Mouse (Mus musculus): ENCODE results near the gene Pfn2. TPM values are rescaled to one million over a fixed set of nuclear protein-coding genes. Genes with fewer than 3 reads are reported as not detected.
"Not testable (repeated sequence)": the region's sequence is repeated elsewhere in the genome, so short reads cannot be mapped to it uniquely, and the experiment has no call there.

Gene Pfn2
- polyA plus RNA-seq, 1 experiment from 2014 or later = 206 TPM

- Histone ChIP-seq H3K4me3 (replicated peaks; ENCODE audit: low read depth, low read length) (no peak overlapping the region), H3K27me3 (ENCODE audit: insufficient read depth, low read length) (no peaks in the 10 kb centered on the region), H3K36me3 (ENCODE audit: insufficient read depth, low read length) (0 out of 2 replicates have a peak, but pooled peaks cover 2% of the 10 kb centered on the region), H3K9ac (ENCODE audit: low read depth, low read length) (no peak overlapping the region), H3K27ac (no peak overlapping the region), H3K4me1 (replicated peaks; ENCODE audit: insufficient read depth, low read length) (no peaks in the 10 kb centered on the region), H3K9me3 (replicated peaks; ENCODE audit: low read length) (no peaks in the 10 kb centered on the region), H3K4me2 (ENCODE audit: low read length) (no peak overlapping the region)
- ATAC-seq (replicated peaks; ENCODE audit: low FRiP score, low read depth) (no peak), DNase-seq (ENCODE audit: low spot score) (no peak)
- WGBS = 87% methylated on average over 4 of the region's 4 CpGs
- TF ChIP-seq CTCF (IDR thresholded peaks at IDR 0.05; ENCODE audit: low read depth) = no peak
These were observed 11.0 kb downstream of the Pfn2 start for GRCm38 (mm10) chr3:57836911-57837310.

- Histone ChIP-seq H3K4me1 (replicated peaks; ENCODE audit: insufficient read depth, low read length) (no peaks in the 10 kb centered on the region), H3K27me3 (ENCODE audit: insufficient read depth, low read length) (no peaks in the 10 kb centered on the region), H3K4me2 (ENCODE audit: low read length) (no peak overlapping the region), H3K9me3 (replicated peaks; ENCODE audit: low read length) (no peaks in the 10 kb centered on the region), H3K36me3 (ENCODE audit: insufficient read depth, low read length) (0 out of 2 replicates have a peak, but pooled peaks cover 8% of the 10 kb centered on the region), H3K9ac (ENCODE audit: low read depth, low read length) (no peak overlapping the region), H3K4me3 (replicated peaks; ENCODE audit: low read depth, low read length) (no peak overlapping the region), H3K27ac (no peak overlapping the region)
- WGBS = 90% methylated on average over 11 of the region's 11 CpGs
- no peak for TF ChIP-seq CTCF (IDR thresholded peaks at IDR 0.05; ENCODE audit: low read depth)
- ATAC-seq (replicated peaks; ENCODE audit: low FRiP score, low read depth) = no peak
- DNase-seq (ENCODE audit: low spot score) = no peak
These were observed 14.3 kb downstream of the Pfn2 start for GRCm38 (mm10) chr3:57833585-57833984.

GRCm38 (mm10) chr3:57825866-57826265 lies 22.0 kb downstream of the Pfn2 start:
- TF ChIP-seq CTCF (IDR thresholded peaks at IDR 0.05; ENCODE audit: low read depth) = no peak
- no peaks in the 10 kb centered on the region for H3K27me3 ChIP-seq (ENCODE audit: insufficient read depth, low read length)
- ATAC-seq (replicated peaks; ENCODE audit: low FRiP score, low read depth) (no peak), DNase-seq (ENCODE audit: low spot score) (no peak)
- H3K9ac ChIP-seq (ENCODE audit: low read depth, low read length) = no peak overlapping the region
- no peak overlapping the region for H3K4me2 ChIP-seq (ENCODE audit: low read length)
- H3K9me3 ChIP-seq (replicated peaks; ENCODE audit: low read length) = no peaks in the 10 kb centered on the region
- H3K36me3 ChIP-seq (ENCODE audit: insufficient read depth, low read length) = 0 out of 2 replicates have a peak, but pooled peaks cover 8% of the 10 kb centered on the region
- no peak overlapping the region for H3K4me3 ChIP-seq (replicated peaks; ENCODE audit: low read depth, low read length)
- no peak overlapping the region for H3K27ac ChIP-seq
- WGBS = 88% methylated on average over 3 of the region's 3 CpGs
- H3K4me1 ChIP-seq (replicated peaks; ENCODE audit: insufficient read depth, low read length) = no peaks in the 10 kb centered on the region

- TF ChIP-seq CTCF (IDR thresholded peaks at IDR 0.05; ENCODE audit: low read depth) = peak; percentile 78
- ATAC-seq (replicated peaks; ENCODE audit: low FRiP score, low read depth) = no peak
- H3K4me1 ChIP-seq (replicated peaks; ENCODE audit: insufficient read depth, low read length) = no peaks in the 10 kb centered on the region
- no peaks in the 10 kb centered on the region for H3K27me3 ChIP-seq (ENCODE audit: insufficient read depth, low read length)
- no peak overlapping the region for H3K4me3 ChIP-seq (replicated peaks; ENCODE audit: low read depth, low read length)
- no peak overlapping the region for H3K4me2 ChIP-seq (ENCODE audit: low read length)
- no peak overlapping the region for H3K9ac ChIP-seq (ENCODE audit: low read depth, low read length)
- H3K9me3 ChIP-seq (replicated peaks; ENCODE audit: low read length) = no peaks in the 10 kb centered on the region
- WGBS = 85% methylated on average over 6 of the region's 6 CpGs
- no peak overlapping the region for H3K27ac ChIP-seq
- H3K36me3 ChIP-seq (ENCODE audit: insufficient read depth, low read length) = no peaks in the 10 kb centered on the region
- peak; percentile 65 for DNase-seq (ENCODE audit: low spot score)
These were observed 32.4 kb downstream of the Pfn2 start for GRCm38 (mm10) chr3:57815447-57815846.

- not testable (repeated sequence) for DNase-seq (ENCODE audit: low spot score); H3K9me3 ChIP-seq (replicated peaks; ENCODE audit: low read length); H3K4me1 ChIP-seq (replicated peaks; ENCODE audit: insufficient read depth, low read length); H3K4me3 ChIP-seq (replicated peaks; ENCODE audit: low read depth, low read length); H3K36me3 ChIP-seq (ENCODE audit: insufficient read depth, low read length); ATAC-seq (replicated peaks; ENCODE audit: low FRiP score, low read depth); H3K9ac ChIP-seq (ENCODE audit: low read depth, low read length); H3K4me2 ChIP-seq (ENCODE audit: low read length); H3K27me3 ChIP-seq (ENCODE audit: insufficient read depth, low read length)
- peak overlapping the region; percentile 47; the same call in 1 of the 2 replicates for H3K27ac ChIP-seq
- 54% methylated on average over 6 of the region's 6 CpGs for WGBS
These were observed 52.8 kb downstream of the Pfn2 start for GRCm38 (mm10) chr3:57795071-57795470.

Other genes with a start within 250 kb of the Pfn2 start
- 92.6 and 94.3 TPM in 2 replicates for gene Commd2, start 196.4 kb downstream of the Pfn2 start, polyA plus RNA-seq (2015; fragmentation: Nextera tagmentation; extraction: Ambion mirVana)
- gene Ankub1, start 155.3 kb downstream of the Pfn2 start, polyA plus RNA-seq (2015; fragmentation: Nextera tagmentation; extraction: Ambion mirVana) = 0.06 TPM in 1 of 2 replicates, not detected in the other
- gene Rnf13, start 112.0 kb downstream of the Pfn2 start, polyA plus RNA-seq (2015; fragmentation: Nextera tagmentation; extraction: Ambion mirVana) = 120 and 138 TPM in 2 replicates